Mouse (Mus musculus): Measurements from ENCODE around the gene Pdcd2. TPM values are rescaled to one million over a fixed set of nuclear protein-coding genes. Genes with fewer than 3 reads are reported as not detected.

Gene Pdcd2
- polyA plus RNA-seq, 1 experiment from 2014 or later: 59.4 TPM

DNA sequence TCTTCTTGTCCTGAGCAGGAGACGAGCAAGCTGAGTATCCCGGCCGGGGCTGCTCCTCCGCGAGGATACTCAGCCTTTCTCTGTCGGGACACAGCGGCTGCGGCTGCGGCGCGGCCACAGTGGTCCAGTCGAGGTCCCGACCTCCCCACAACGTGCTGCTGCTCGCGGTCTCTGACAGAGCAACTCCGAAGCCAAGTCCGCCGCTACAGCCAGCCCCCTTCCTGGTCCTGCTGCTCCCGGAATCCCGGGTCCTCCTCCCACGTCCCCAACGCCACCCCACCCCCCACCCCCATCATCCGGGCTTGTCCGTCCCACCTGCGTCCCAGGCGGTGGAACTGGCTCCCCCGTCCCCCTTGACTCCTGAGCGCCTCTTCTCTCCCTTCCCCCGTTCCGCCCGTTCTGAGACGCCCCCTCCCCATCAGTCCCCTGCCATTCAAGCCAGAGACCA, 9.4 kb upstream of the Pdcd2 start:
- CTCF ChIA-PET: no interaction called here
- POLR2A ChIA-PET: no interaction called here
- DNase-seq (ENCODE audit: low read depth, low spot score) (no peak), ATAC-seq (no peak)
- in situ Hi-C loops (cut with MboI; ENCODE audit: low pct_unique_long_range_greater_than_20kb): no loop called here
- H3K27me3 ChIP-seq: peaks cover 22% of the 10 kb centered on the region
- TF ChIP-seq CTCF (IDR thresholded peaks at IDR 0.05): no peak

DNA sequence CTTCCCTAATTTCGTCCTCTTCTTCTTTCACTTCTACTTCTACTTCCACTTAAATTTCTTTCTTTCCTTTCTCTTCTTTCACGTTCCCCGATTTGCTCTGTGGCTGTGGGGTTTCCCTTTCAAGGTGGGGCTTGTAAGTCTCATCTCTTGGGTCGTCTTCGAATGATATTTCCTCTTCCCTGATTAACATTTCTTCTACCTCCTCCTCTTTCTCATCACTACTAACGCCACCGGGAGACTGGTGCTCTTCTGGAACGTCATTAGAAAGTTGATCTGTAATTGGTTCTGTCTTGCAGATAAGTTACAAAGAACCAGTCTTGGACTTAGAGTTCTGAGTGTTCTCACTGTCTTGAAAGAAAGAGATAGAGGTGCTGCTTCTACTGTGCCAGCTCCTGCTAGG, 8.8 kb upstream of the Pdcd2 start:
- ChIA-PET CTCF (no interaction called here), POLR2A (no interaction called here)
- no peak for TF ChIP-seq CTCF (IDR thresholded peaks at IDR 0.05)
- no peak for ATAC-seq
- no peak for DNase-seq (ENCODE audit: low read depth, low spot score)
- in situ Hi-C loops (cut with MboI; ENCODE audit: low pct_unique_long_range_greater_than_20kb): no loop called here
- H3K27me3 ChIP-seq: peaks cover 22% of the 10 kb centered on the region

DNA sequence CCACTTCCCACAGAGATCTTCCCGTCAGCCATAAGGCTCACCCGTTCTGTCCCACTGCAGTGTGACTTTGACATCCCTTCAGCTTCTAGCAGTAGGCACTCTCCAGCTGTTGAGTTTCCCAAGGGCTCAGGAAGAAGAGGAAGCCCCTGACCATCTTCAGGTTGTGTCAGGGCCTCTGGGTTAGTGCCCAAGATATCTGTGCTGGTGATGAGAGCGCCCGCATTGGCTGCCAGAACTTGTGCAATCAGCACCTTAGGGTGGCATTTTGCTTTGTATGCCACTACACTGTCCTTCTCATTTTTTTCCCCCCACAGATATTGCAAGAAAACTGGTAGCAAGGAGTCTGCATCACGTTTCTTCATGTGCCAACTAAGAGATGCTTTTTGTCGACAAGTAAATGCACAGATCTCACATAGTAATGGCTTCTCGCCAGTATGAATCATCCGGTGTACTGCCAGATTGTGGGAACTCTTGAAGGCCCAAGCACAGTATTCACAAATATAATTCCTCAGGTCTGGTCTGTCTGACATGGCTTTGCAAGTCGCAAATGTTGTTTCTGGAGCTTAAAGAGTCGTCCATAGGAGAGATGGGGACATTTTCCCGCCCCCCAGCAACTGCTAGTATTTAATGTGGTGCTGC, 8.2 kb upstream of the Pdcd2 start:
- CTCF ChIA-PET: no interaction called here
- peaks cover 22% of the 10 kb centered on the region for H3K27me3 ChIP-seq
- no peak for DNase-seq (ENCODE audit: low read depth, low spot score)
- POLR2A ChIA-PET: no interaction called here
- in situ Hi-C loops (cut with MboI; ENCODE audit: low pct_unique_long_range_greater_than_20kb): no loop called here
- no peak for TF ChIP-seq CTCF (IDR thresholded peaks at IDR 0.05)
- no peak for ATAC-seq

DNA sequence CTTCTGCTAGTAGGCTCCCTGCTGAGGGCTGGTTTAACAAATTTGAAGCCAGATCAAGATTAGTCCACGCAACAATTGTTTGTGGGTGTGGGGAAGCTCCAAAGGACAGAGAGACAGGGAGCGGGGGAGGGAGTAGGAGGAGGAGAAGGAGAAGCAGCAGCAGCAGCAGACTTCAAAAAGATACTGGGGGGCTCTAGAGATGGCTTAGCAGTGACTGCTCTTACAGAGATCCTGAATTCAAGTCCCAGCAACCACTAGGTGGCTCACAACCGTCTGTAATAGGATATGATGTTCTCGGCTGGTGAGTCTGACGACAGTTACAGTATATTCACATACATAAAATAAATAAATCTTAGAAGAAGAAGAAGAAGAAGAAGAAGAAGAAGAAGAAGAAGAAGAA, 3.0 kb upstream of the Pdcd2 start:
- no peaks in the 10 kb centered on the region for H3K27me3 ChIP-seq
- ChIA-PET CTCF (interaction anchor here (0.8 to 1.1 kb wide), 4 partner anchors 11 to 23 kb away, joined by 3 read pairs; no protein-coding TSS in a partner anchor), POLR2A (interaction anchor here (2.0 kb wide), 1 partner anchor 34 kb away, joined by 6 read pairs; the partner anchor contains the start of gene Prdm9)
- no peak for ATAC-seq
- in situ Hi-C loops (cut with MboI; ENCODE audit: low pct_unique_long_range_greater_than_20kb): no loop called here
- TF ChIP-seq CTCF (IDR thresholded peaks at IDR 0.05): peak; percentile 60
- DNase-seq (ENCODE audit: low read depth, low spot score): no peak

DNA sequence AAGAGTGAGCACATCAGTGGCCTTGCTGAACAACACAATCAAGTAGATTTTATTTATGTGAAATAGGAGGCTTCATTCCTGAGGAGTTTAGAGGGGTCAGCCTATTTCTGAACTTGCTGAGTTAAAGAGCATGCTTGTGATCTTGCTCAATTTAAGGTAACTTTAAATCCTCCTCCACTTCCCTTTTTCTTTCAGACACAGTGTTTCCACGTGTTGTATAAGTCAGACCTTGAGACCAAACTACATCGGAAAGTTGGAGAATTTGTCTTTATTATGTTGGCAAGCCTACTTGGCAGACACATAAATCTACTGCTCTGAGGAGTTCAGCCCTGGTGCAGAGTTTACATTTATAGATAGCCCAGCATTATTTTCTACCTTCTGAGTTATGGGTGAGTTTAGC, 1.8 kb upstream of the Pdcd2 start:
- ChIA-PET POLR2A (interaction anchor here (2.0 kb wide), 1 partner anchor 36 kb away, joined by 6 read pairs; the partner anchor contains the start of gene Prdm9), CTCF (interaction anchor here (0.8 to 1.1 kb wide), 2 partner anchors 12 to 33 kb away, joined by 3 read pairs; no protein-coding TSS in a partner anchor)
- no peak for ATAC-seq
- in situ Hi-C loops (cut with MboI; ENCODE audit: low pct_unique_long_range_greater_than_20kb): no loop called here
- no peak for DNase-seq (ENCODE audit: low read depth, low spot score)
- no peaks in the 10 kb centered on the region for H3K27me3 ChIP-seq
- TF ChIP-seq CTCF (IDR thresholded peaks at IDR 0.05): no peak

DNA sequence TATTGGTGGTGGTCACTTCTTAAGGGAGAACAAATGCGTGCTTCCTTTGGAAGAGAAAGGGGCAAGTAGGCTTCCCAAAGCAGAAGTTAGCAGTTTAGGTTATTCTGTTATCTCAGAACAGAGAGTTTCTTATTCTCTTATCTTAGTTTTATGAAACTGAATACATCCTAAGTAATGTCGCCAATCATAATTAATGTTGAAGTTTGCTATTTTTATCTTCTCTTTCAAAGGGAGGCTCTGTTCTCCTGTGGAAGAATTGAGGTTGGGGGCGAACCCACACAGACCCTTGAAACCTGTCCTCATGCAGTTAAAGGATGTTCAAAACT, 673 bp upstream of the Pdcd2 start:
- POLR2A ChIA-PET: no interaction called here
- H3K27me3 ChIP-seq: no peaks in the 10 kb centered on the region
- CTCF ChIA-PET: interaction anchor here (1.4 kb wide), 1 partner anchor 11 kb away, joined by 6 read pairs; no protein-coding TSS in a partner anchor
- in situ Hi-C loops (cut with MboI; ENCODE audit: low pct_unique_long_range_greater_than_20kb): no loop called here
- ATAC-seq (no peak), DNase-seq (ENCODE audit: low read depth, low spot score) (no peak)
- no peak for TF ChIP-seq CTCF (IDR thresholded peaks at IDR 0.05)

DNA sequence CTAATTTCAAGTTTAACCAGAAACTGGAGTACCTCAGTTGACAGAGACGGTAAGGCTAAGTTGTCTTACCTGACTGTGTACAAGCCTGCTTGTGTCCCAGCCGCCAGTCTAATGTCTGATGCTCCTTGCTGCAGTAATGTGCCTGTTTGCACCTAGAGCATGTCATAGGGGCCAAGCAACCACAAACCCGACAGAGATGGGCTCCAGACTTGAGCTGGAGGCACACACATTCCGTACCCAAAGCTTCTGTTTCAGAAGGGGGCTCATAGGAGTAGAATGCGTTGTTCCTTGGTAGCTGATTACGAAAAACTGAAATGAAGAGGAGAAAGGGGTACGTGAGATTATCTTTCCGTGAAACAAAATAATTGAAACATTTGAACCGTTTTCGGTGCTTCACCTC, 797 bp downstream of the Pdcd2 start:
- H3K27me3 ChIP-seq: no peaks in the 10 kb centered on the region
- no peak for DNase-seq (ENCODE audit: low read depth, low spot score)
- ChIA-PET CTCF (no interaction called here), POLR2A (interaction anchor here (1.0 to 1.2 kb wide), 2 partner anchors 20 to 38 kb away, joined by 3 to 4 read pairs; partner anchors contain the start of gene Prdm9)
- TF ChIP-seq CTCF (IDR thresholded peaks at IDR 0.05): no peak
- in situ Hi-C loops (cut with MboI; ENCODE audit: low pct_unique_long_range_greater_than_20kb): no loop called here
- no peak for ATAC-seq

DNA sequence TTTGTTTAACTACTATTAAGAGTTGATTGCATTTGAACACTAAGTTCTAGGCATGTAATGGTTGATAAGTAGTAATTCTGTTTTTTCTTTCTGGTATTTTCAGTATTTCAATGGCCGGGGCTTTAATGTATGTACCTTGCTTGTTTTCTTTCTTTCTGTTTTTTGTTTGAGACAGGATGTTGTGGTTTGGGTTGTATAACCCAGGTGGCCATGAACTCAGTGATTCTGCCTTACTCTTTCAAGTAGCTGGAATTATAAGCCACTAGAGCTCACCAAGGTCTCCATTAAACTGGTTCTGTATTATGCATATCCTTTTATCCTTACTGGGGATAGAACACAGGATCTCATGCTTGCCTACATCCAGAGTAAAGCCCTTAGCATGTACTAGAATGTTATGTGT, 8.3 kb downstream of the Pdcd2 start:
- no peak for DNase-seq (ENCODE audit: low read depth, low spot score)
- ATAC-seq: no peak
- TF ChIP-seq CTCF (IDR thresholded peaks at IDR 0.05): no peak
- H3K27me3 ChIP-seq: no peaks in the 10 kb centered on the region
- ChIA-PET CTCF (interaction anchor here (1.3 kb wide), 1 partner anchor 10 kb away, joined by 3 read pairs; no protein-coding TSS in a partner anchor), POLR2A (interaction anchor here (1.2 kb wide), 1 partner anchor 7 kb away, joined by 4 read pairs; no protein-coding TSS in a partner anchor)
- in situ Hi-C loops (cut with MboI; ENCODE audit: low pct_unique_long_range_greater_than_20kb): no loop called here

DNA sequence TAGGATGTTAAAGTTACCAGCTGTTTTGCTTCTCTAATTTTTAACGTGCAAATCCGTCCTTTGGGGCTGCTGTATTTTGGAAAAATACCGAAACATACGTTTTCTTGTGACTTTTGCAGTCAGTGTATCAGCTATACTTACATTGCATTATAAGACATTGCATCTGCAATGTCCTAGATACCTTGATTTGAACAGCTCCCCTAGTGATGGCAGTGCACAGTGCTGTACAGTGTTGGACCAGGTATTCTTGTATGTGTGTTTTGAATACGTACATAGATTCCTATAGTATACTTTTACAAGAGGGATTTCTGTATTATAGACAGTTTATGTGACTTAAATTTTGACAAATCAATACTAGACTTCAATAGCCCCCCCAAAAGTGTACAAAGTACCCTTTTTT, 8.9 kb downstream of the Pdcd2 start:
- no peaks in the 10 kb centered on the region for H3K27me3 ChIP-seq
- in situ Hi-C loops (cut with MboI; ENCODE audit: low pct_unique_long_range_greater_than_20kb): no loop called here
- no peak for TF ChIP-seq CTCF (IDR thresholded peaks at IDR 0.05)
- POLR2A ChIA-PET: no interaction called here
- CTCF ChIA-PET: interaction anchor here (1.3 kb wide), 1 partner anchor 9 kb away, joined by 3 read pairs; no protein-coding TSS in a partner anchor
- no peak for ATAC-seq
- no peak for DNase-seq (ENCODE audit: low read depth, low spot score)

DNA sequence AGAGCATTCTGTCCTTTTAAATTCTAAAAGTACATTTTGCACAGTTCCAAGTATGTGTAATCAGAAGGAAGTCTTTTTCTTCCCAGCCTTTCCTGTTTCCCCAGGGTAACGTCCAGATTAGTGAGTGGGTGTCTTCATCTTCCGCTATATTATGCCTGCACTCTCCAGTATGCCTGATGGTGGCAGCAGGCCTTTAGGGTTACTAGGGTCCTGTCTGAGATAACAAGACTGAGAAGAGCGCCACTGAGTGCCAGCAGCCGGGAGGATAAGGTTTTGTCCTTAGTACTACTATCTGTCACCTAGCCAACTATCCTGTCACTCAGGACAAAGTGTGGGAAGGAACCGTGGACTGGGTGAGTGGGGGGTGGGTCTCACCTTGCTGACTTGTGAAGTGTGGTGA, 9.3 kb downstream of the Pdcd2 start:
- CTCF ChIA-PET: interaction anchor here (1.3 kb wide), 1 partner anchor 9 kb away, joined by 3 read pairs; no protein-coding TSS in a partner anchor
- no peaks in the 10 kb centered on the region for H3K27me3 ChIP-seq
- DNase-seq (ENCODE audit: low read depth, low spot score): no peak
- no peak for ATAC-seq
- in situ Hi-C loops (cut with MboI; ENCODE audit: low pct_unique_long_range_greater_than_20kb): no loop called here
- TF ChIP-seq CTCF (IDR thresholded peaks at IDR 0.05): no peak
- POLR2A ChIA-PET: no interaction called here

DNA sequence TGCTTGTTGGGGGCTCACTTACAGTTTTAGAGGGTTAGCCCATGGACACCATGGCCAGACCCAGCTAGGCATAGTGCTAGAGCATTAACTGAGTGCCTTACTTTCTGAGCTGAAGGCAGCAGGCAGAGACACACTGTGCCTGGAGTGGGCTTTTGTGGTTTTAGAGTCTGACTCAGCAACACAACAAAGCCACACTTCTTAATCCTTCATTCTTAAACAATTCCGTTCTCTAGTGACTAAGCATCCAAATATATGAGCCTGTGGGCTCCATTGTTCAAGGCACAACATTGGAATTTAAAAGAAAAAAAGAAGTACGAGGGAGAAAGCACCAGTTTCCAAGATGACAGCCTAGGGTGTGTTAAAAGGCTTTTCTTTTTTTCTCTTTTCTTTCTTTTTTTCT, 16.4 kb downstream of the Pdcd2 start:
- in situ Hi-C loops (cut with MboI; ENCODE audit: low pct_unique_long_range_greater_than_20kb): no loop called here
- POLR2A ChIA-PET: interaction anchor here (1.5 kb wide), 1 partner anchor 9 kb away, joined by 4 read pairs; no protein-coding TSS in a partner anchor
- CTCF ChIA-PET: no interaction called here
- no peaks in the 10 kb centered on the region for H3K27me3 ChIP-seq
- TF ChIP-seq CTCF (IDR thresholded peaks at IDR 0.05): no peak
- peak; percentile 98 for ATAC-seq
- DNase-seq (ENCODE audit: low read depth, low spot score): peak; percentile 58

All from Patski (cell line).